Comparison of ENCODE assay signal across 12 mouse cellular contexts in the genomic region with DNA sequence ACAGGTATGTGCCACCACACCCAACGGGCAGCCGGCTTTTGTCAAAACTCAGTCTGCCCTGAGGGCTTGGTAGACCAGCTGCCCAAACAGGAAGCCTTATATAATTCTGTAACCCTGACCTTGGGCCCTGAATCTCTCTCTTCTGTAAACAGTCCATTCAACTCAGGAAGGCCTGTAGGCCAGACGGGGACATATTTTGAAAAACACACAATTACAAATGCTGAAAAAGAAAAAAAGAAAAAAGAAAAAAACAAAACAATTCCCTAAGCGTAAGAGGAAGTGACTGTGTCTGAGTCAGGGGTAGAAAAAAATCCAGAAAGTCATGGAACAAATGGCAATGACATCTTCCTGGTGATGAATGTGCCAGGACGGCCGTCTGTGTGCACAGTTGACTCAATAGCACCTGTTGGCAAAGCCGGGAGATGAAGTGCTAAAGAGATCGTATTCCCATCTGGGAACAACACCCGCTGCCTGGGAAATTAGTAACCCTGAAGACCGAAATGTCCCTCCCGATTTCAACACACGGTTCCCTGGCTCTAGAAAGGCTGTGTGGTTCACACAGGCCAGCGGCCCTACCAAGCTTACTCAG.
DNase-seq lines count a peak whose midpoint lies in the region; ATAC-seq and TF ChIP-seq lines count a peak whose summit lies in the region.
"Had no signal": no experiment of that assay in that cellular context is flagged by ENCODE, and none has a peak within 500 bp of the region (broad histone marks: within the 10 kb centered on the region; RNA-seq: fewer than 3 reads in every experiment).

No protein-coding gene starts in this region.

- H3K27me3 ChIP-seq in kidney, adult 2 months (replicated peaks; ENCODE audit: control insufficient read depth, insufficient read depth, low read length) = no peaks in the 10 kb centered on the region
- H3K27me3 ChIP-seq in E14TG2a.4 (ENCODE audit: insufficient read depth, low read length) = no peaks in the 10 kb centered on the region
- peaks cover 35% of the 10 kb centered on the region for H3K27me3 ChIP-seq in forebrain, embryonic 12.5 days

- H3K9ac ChIP-seq in forebrain, embryonic 12.5 days = no peak overlapping the region
- H3K9ac ChIP-seq: liver, embryonic 13.5 days had no signal

- H3K4me3 ChIP-seq in kidney, adult 2 months (ENCODE audit: insufficient read depth, low read depth, low read length) = no peak overlapping the region
- H3K4me3 ChIP-seq in E14TG2a.4 (replicated peaks; ENCODE audit: low read length) = peak overlapping the region; percentile 75
- H3K4me3 ChIP-seq in brown adipose tissue, adult 24 weeks (ENCODE audit: insufficient read depth, low read depth, low read length) = no peak overlapping the region
- H3K4me3 ChIP-seq in forebrain, embryonic 12.5 days (replicated peaks) = no peak overlapping the region
- H3K4me3 ChIP-seq: liver, embryonic 13.5 days had no signal

- peak; percentile 48 for DNase-seq in kidney, adult 2 months
- no peak for DNase-seq in kidney, adult 18-20 months
- peak; percentile 78 for DNase-seq in layer of hippocampus, adult 9-11 months
- no peak for DNase-seq in gastrocnemius, postnatal 14 days
- no peak for DNase-seq in thymus, postnatal 0 days (ENCODE audit: low spot score)
- DNase-seq: cerebellum, adult 8-10 months; gastrocnemius, postnatal 25 days; liver, embryonic 13.5 days had no signal

- H3K4me2 ChIP-seq in forebrain, embryonic 12.5 days = no peak overlapping the region
- H3K4me2 ChIP-seq: liver, embryonic 13.5 days had no signal

- ATAC-seq in forebrain, embryonic 12.5 days (ENCODE audit: low FRiP score) = no peak
- ATAC-seq: hindbrain, postnatal 0 days had no signal

- peaks cover 9% of the 10 kb centered on the region for H3K4me1 ChIP-seq in kidney, adult 2 months (ENCODE audit: control insufficient read depth, insufficient read depth, low read length)
- peaks cover 88% of the 10 kb centered on the region for H3K4me1 ChIP-seq in E14TG2a.4 (replicated peaks; ENCODE audit: low read depth, low read length)
- peaks cover 19% of the 10 kb centered on the region for H3K4me1 ChIP-seq in brown adipose tissue, adult 24 weeks (ENCODE audit: control insufficient read depth, insufficient read depth, insufficient read length, low read length)
- H3K4me1 ChIP-seq in forebrain, embryonic 12.5 days = peaks cover 20% of the 10 kb centered on the region

- H3K27ac ChIP-seq in kidney, adult 2 months (ENCODE audit: insufficient read depth, low read depth, low read length) = peak overlapping the region; percentile 69
- H3K27ac ChIP-seq in brown adipose tissue, adult 24 weeks (replicated peaks; ENCODE audit: low read depth, low read length) = peak overlapping the region; percentile 64
- no peak overlapping the region for H3K27ac ChIP-seq in forebrain, embryonic 12.5 days
- H3K27ac ChIP-seq: hindbrain, postnatal 0 days; liver, embryonic 13.5 days had no signal

- no peak for TF ChIP-seq CTCF in kidney, adult 2 months (conservative IDR thresholded peaks at IDR 0.05; ENCODE audit: insufficient read depth, insufficient read length, low read depth, low read length)
- no peak for TF ChIP-seq CTCF in E14TG2a.4 (conservative IDR thresholded peaks at IDR 0.05; ENCODE audit: low read length)

- WGBS in kidney, adult 2 months = 49% methylated on average over 13 of the region's 13 CpGs
- 87% methylated on average over 13 of the region's 13 CpGs for WGBS in forebrain, embryonic 12.5 days

- no peaks in the 10 kb centered on the region for H3K36me3 ChIP-seq in kidney, adult 2 months (ENCODE audit: control insufficient read depth, insufficient read depth, low read length)
- peaks cover 3% of the 10 kb centered on the region; the same call in 1 of the 2 replicates for H3K36me3 ChIP-seq in E14TG2a.4 (ENCODE audit: insufficient read depth, low read length)
- no peaks in the 10 kb centered on the region for H3K36me3 ChIP-seq in forebrain, embryonic 12.5 days (replicated peaks)
- H3K36me3 ChIP-seq: liver, embryonic 13.5 days had no signal

- H3K9me3 ChIP-seq in E14TG2a.4 (ENCODE audit: low read length) = no peaks in the 10 kb centered on the region
- H3K9me3 ChIP-seq in forebrain, embryonic 12.5 days = no peaks in the 10 kb centered on the region
- H3K9me3 ChIP-seq: liver, embryonic 13.5 days had no signal

- intact Hi-C loops in gastrocnemius, postnatal 14 days (cut with DNase I; ENCODE audit: low total_unique reads) = no loop called here

- no peak for TF ChIP-seq POLR2A in kidney, adult 2 months (IDR thresholded peaks at IDR 0.05; ENCODE audit: low read depth, low read length)

Comparison
In these comparisons a context has a peak if more than half of its experiments do, and no peak if none do; other contexts are left out.
1. DNase-seq: peak in kidney, adult 2 months (single experiment) and layer of hippocampus, adult 9-11 months (single experiment); none in kidney, adult 18-20 months (single experiment), gastrocnemius, postnatal 14 days (single experiment) and thymus, postnatal 0 days (single experiment).